Mouse (Mus musculus): ENCODE results near the gene Plac1. TPM values are rescaled to one million over a fixed set of nuclear protein-coding genes. Genes with fewer than 3 reads are reported as not detected.

The Plac1 gene
- total RNA-seq, 2 experiments from 2014 or later = not detected

DNA sequence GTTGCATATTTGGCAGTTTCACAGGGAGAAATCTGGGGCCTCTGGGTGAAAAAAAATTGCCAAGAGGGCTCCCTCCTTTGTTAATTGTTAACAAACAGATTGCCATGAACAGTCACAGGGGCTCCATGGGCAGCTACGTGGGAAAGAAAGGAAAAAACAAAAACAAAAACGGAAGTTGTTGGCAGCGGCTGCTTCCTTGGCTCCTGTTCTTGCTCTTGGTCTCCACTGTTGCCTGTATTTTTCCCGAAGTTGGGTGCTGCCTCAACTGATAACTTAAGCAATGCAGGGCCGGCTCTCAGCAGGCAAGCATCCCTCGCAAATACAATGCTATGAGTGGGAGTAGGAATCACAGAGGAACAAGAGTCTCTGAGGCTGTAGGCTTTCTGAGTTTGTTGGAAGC, 121.3 kb downstream of the Plac1 start:
- intact Hi-C loops (cut with DNase I) = no loop called here
- peak in 1 of 2 experiments; percentile 17 for DNase-seq

GRCm38 (mm10) chrX:53118019-53118418, 121.9 kb downstream of the Plac1 start:
- no peak for DNase-seq
- intact Hi-C loops (cut with DNase I) = no loop called here

DNA sequence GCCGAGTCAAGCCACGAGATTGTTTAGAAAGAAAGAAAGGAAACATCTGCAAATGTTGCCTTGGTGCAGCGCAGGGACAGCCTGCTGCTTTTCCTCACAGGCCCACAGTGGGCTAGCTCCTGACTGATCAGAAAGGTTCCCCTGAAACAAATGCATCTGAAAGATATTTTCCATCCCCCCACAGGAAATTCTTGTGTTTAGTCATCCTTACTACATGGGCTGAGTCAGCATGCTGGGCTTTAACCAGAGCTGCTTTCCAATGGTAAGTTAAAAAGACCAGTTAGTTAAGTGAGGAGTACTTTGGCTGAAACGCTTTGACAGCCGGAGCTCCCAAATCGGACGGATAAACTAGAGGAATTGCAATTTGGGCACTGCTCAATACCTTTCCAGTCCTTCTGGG, 124.9 kb downstream of the Plac1 start:
- intact Hi-C loops (cut with DNase I) = no loop called here
- DNase-seq = no peak

DNA sequence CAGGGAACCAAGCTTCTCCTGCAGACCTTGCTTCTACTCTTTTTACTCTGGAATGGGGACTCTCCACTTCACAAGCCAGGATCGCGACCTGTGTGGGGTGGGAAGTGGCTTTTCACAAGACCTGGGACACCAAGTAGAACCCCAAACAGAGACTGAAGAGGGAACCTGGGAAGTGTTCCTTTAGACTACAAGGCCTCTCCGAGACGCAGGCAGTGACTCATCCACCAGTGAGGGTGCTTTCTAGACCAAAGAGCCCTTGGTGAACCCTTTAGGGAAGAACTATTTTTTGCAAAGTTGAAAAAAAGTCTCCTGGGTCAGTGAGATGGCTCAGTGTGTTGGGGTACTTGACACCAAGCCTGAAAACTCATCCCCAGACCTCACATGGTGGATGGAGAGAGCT, 129.8 kb downstream of the Plac1 start:
- no peak for DNase-seq
- intact Hi-C loops (cut with DNase I) = no loop called here

DNA sequence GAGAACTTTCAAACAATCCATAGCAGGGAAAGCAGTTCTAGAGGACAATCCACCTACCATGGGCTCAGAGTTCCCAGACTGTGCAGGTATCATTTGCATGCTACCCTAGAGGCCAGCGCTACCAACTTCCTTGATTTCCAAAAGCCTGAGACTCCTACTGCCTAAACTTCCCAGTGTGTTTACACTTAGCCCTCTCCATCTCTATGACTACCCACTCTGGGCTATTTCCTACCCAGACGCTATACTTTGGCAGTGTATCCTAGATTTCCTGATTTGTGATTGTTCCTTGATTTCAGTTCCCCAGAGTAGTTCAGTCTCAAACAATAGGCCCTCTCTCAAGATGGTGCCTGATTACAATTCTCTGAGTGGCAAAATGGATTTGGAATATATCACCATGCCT, 132.8 kb downstream of the Plac1 start:
- intact Hi-C loops (cut with DNase I) = no loop called here

GRCm38 (mm10) chrX:53101165-53101564, 138.7 kb downstream of the Plac1 start:
- no peak for DNase-seq
- intact Hi-C loops (cut with DNase I) = no loop called here

More for the DNA sequence above, 132.8 kb downstream of the Plac1 start:
- DNase-seq = no peak

GRCm38 (mm10) chrX:53099951-53100350, 140.0 kb downstream of the Plac1 start:
- intact Hi-C loops (cut with DNase I) = no loop called here
- DNase-seq = no peak

DNA sequence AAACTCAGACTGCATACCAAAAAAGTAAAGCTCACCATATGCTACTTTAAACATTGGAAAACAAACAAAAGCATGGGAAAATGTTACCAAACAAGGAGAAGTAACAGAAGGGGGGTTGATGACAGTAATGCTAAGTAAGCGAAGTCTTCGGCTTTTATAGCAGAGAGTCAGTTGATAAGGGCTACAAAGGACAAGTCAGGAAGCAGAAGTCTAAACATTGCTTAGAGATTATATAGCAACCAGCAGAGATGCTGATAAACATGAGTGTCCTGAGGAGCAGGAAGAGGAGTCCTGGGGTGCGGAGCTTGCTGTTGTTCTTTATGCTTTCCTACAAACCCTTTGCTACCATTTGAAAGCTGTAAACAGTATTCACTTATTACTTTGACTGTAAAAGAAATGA, 140.6 kb downstream of the Plac1 start:
- no peak for DNase-seq
- intact Hi-C loops (cut with DNase I) = no loop called here

- intact Hi-C loops (cut with DNase I) = no loop called here
- DNase-seq = no peak
Observed at GRCm38 (mm10) chrX:53098293-53098692, 141.6 kb downstream of the Plac1 start.

DNA sequence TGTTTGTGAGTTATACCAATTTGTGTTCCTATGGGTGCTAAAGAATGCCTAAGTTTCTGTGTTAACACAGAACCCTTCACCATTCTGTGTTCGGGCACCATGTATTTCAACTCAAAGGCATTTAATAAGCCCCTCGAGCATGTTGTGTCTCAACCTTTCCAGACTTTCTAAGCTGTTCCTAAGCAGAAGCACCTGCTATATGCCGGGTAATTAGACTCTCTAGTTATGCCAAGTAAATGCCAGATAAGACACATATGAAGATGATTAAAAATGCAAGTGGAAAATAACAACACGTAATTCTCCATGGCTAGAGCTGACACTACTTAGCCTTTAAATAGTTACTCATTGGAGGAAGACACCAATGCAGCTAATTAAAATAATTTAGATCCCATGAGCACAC, 142.1 kb downstream of the Plac1 start:
- no peak for DNase-seq
- intact Hi-C loops (cut with DNase I) = no loop called here

DNA sequence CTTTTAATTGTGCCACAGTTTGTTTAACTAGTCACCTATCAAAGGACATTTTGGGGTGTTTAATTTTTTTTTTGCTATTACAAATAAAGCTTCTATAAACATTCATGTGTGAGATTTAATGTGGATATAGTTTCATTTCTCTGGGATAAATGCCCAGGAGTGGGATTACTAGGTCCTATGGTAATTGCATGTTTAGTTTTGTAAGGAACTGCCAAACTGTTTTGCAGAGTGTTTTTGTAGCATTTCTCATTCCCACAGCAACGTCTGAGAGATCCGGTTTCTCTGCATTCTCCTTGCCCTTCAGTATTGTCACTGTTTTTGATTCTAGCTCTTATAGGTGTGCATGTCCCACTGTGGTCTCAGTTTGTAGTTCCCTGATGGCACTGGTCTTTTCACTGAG, 146.5 kb downstream of the Plac1 start:
- intact Hi-C loops (cut with DNase I) = no loop called here
- DNase-seq = no peak

GRCm38 (mm10) chrX:53088663-53089292, 151.1 kb downstream of the Plac1 start:
- intact Hi-C loops (cut with DNase I) = no loop called here
- no peak for DNase-seq

GRCm38 (mm10) chrX:53087202-53087601, 152.7 kb downstream of the Plac1 start:
- no peak for DNase-seq
- intact Hi-C loops (cut with DNase I) = no loop called here

DNA sequence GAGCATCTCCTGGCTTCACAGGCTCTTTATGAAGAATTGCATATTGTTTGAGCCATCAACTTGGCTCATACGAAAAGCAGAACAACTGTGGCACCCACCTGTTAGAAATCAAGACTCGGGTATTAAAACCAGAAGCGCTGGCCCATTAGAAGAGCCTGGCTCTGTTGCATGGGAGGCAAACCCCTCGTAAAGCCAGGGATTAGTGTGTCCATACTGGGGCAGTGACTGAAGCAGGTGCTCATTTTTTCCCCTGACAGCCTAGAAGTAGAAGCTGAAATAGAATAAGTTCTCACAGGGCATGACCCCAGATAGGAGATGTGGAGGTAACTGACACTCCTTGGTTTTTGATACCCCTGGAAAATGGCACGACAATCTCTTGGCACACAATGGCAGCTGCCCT, 154.4 kb downstream of the Plac1 start:
- intact Hi-C loops (cut with DNase I) = no loop called here
- no peak for DNase-seq

DNA sequence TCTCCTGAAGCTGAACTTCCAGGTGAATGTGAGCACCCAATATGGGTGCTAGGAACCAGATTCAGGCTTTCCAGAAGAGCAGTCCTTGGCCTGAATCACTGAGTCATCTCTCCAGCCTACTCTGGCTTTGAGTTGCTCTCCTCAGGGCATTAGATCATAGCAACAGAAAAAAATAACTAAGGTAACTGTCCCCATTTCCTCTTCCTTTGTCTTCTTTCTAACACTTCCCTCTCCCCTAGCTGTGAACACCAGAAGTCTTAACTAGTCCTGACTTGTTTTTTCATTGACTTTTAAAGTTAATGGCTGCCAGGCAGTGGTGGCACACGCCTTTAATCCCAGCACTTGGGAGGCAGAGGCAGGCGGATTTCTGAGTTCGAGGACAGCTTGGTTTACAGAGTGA, 175.5 kb downstream of the Plac1 start:
- intact Hi-C loops (cut with DNase I) = no loop called here
- DNase-seq = no peak

- DNase-seq = no peak
- intact Hi-C loops (cut with DNase I) = no loop called here
Observed at GRCm38 (mm10) chrX:53059426-53060007, 180.4 kb downstream of the Plac1 start.

- no peak for DNase-seq
- intact Hi-C loops (cut with DNase I) = no loop called here
Observed at GRCm38 (mm10) chrX:53058459-53059280, 181.2 kb downstream of the Plac1 start.

- intact Hi-C loops (cut with DNase I) = no loop called here
Observed at GRCm38 (mm10) chrX:53057760-53058090, 182.2 kb downstream of the Plac1 start.

GRCm38 (mm10) chrX:53057054-53057759, 182.7 kb downstream of the Plac1 start:
- peak; percentile 73 to 85 for DNase-seq
- intact Hi-C loops (cut with DNase I) = no loop called here

More at GRCm38 (mm10) chrX:53057760-53058090, 182.2 kb downstream of the Plac1 start:
- DNase-seq = no peak

GRCm38 (mm10) chrX:53056627-53057026, 183.3 kb downstream of the Plac1 start:
- intact Hi-C loops (cut with DNase I) = no loop called here
- DNase-seq = peak; percentile 24 to 26

GRCm38 (mm10) chrX:53055771-53056170, 184.1 kb downstream of the Plac1 start:
- intact Hi-C loops (cut with DNase I) = no loop called here
- DNase-seq = no peak
